Mouse (Mus musculus): ENCODE results near the gene Chrnb4.

Chrnb4 gene

DNA sequence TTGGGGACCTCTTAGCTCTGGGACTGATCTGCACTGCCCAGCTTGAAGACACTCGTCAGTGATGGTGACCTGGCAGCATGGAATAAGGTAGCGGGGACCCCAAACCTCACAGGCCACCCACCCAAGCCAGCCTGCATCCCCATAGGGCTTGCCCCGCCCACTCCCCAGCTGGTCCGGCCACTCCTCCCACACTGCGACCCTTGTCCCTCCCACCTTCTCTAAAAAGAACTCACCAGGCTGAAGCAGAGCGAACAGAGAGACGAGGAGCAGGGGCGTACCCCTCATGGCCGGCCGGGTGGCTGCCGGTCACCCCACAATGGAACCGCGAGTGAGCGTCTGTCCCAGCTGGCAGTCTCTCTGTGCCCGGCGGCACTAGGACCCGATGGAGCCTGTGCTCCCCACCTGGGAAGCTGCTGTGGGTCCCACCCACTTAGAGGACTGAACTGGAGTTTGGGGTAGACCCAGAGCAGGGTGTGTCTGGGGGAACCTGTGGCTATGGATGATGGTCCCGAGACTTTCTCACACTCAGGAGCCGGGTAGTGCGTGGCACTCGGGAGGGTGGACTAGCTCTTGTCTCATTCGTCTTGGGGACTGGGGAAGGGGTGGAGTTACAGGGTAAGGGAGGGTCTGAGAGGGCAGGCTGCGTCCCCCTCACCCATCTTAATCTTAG lies at the start of gene Chrnb4:
TSS of gene Chrnb4 (minus strand) at position 569 of the 670 bp plus-strand sequence.
- CTCF ChIA-PET = no interaction called here

- CTCF ChIA-PET = no interaction called here
Observed at GRCm38 (mm10) chr9:55096870-55097269, 48.3 kb upstream of the Chrnb4 start.

GRCm38 (mm10) chr9:55096033-55096432 lies 47.5 kb upstream of the Chrnb4 start:
- CTCF ChIA-PET = no interaction called here

DNA sequence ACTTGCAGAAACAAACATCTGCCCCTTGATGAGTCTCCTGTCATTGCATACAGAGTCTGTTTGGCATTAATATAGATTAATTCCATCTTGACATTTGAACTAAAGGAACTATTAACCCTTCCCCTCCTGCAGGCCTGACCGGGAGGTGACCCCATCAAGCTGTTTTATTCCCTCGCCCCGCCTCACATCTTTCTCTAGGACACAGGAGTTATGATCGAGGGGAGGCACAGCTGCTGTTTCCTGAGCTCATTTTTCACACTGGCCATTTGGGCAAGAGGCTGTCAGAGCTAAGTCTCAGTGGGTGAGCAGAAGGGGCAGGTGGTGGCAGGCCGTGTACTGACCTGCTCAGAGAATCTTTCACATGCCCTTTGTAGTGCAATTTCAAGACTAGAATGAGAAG lies 41.6 kb upstream of the Chrnb4 start:
- CTCF ChIA-PET = no interaction called here

GRCm38 (mm10) chr9:55089226-55089625 lies 40.6 kb upstream of the Chrnb4 start:
- CTCF ChIA-PET = no interaction called here

- CTCF ChIA-PET = no interaction called here
Observed at GRCm38 (mm10) chr9:55083154-55083913, 34.8 kb upstream of the Chrnb4 start.

GRCm38 (mm10) chr9:55067965-55068265 lies 19.3 kb upstream of the Chrnb4 start:
- CTCF ChIA-PET = no interaction called here

- CTCF ChIA-PET = interaction anchor here (0.7 kb wide), 1 partner anchor 138 kb away, joined by 4 read pairs; no protein-coding TSS in a partner anchor
Observed at GRCm38 (mm10) chr9:55067260-55067964, 18.8 kb upstream of the Chrnb4 start.

DNA sequence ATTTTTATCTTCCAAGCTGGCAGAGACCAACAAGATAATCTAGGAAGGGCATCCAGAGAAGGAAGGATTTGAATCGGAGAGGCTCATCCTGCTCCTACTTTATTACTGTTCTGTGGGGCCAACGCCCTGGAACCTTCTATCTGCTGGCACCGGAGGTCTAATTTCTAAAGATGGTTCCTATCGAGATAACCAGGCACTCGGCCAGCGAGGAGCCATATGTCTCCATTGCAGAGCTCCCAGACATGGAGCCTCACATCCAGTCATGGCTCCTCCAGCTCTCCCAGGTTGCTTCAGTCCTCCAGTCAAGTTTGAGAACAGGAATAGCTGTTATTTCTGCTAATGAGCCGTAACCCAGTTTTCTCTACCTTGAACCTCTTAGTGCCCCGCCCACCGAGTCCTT lies 16.7 kb upstream of the Chrnb4 start:
- CTCF ChIA-PET = no interaction called here

DNA sequence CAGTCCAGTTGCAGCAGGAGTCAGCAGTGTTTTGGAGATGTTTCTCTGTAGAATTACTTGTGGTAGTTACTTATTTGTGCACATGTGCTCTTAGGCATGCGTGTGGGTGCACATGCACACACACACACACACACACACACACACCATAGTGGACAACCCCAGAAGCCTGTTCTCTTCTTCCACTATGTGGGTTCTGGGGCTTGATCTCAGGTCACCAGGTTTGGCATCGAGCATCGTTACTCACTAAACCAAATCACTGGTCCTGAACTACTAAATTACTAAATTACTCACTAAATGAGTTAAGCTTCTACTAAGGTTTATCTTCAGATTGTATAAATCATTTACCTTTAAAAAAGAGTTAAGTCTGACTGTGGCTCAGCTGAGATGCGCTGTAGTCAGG lies 9.5 kb upstream of the Chrnb4 start:
- CTCF ChIA-PET = no interaction called here

DNA sequence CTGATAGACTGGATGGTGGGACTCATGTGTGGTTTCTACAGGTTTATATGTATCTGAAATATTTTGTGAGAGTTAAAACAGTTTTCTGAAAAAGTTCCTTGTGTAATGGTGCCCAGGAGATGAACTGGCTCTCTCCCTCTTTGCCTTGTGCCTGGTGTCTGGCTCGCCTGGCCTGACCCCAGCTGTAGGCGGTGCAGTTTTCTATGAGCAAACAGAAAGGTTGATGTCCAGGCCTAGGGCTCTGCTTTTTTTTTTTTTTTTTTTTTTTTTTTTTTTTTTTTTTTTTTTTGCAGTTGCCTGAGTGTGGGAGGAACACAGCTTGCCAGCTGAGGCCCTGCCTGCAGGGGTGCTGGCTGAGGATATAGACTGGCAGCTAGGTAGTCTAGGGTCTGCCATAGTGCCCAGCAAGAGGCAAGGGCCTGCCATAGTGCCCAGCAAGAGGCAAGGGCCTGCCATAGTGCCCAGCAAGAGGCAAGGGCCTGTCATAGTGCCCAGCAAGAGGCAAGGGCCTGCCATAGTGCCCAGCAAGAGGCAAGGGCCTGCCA lies 6.9 kb upstream of the Chrnb4 start:
- CTCF ChIA-PET = no interaction called here

GRCm38 (mm10) chr9:55046764-55047163 lies 1.8 kb downstream of the Chrnb4 start:
- CTCF ChIA-PET = no interaction called here

DNA sequence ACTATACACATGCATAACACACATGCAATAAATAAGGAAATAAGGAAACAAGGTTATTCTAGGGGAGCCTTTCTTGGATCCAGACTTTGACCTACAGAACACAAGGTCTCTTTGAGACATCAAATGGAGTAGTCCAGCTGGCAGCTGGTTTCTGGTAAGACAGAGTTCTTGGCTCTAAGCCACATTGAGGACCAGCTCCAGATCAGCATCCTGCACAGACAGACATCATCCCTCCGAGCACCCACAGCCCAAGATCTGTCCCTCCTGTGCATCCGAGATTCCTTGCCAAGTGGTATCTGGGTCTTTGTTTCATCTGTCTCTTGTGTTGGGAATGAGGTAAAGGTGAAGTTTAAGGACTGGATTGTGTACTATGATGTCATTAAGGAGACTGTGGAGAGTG lies 3.6 kb downstream of the Chrnb4 start:
- CTCF ChIA-PET = no interaction called here

DNA sequence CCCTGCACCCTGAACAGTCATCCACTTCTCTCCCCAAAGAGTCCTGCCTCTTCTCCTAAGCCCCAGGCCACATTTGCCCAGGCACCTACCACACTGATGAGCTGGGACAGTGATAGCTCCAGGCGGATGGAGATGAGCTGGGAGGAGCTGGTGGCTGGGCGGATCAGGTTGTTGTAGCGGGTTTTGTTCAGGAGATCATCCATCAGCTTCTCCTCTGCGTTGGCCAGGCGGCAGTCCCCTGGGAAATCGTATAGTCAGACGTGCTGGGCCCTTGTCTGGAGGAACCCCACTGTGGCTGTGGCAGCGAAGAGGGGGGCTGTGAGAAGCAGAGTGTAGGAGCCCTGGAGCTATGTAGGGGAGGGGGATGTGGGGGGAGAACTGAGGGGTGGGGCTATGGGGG lies 4.9 kb downstream of the Chrnb4 start:
- CTCF ChIA-PET = no interaction called here

DNA sequence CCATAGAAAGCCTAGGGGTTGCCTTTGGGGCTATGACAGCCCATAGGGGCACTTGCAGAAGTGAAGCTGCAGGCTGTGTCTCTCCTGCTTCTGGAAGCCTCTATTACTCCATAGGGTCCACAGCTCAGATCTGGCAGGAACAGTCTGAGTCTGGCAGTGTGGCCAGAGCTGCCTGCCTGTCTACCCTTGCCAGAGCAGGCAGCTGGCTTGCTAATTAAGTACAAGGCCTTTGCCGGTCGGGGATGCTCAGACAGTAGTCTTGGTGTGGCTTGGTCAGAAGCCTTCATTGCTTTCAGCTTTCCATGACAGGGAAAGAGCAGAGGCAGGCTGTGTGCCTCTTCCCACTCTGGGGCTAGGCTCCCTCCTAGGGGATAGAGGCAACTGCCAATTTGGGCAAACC lies 7.2 kb downstream of the Chrnb4 start:
- CTCF ChIA-PET = no interaction called here

GRCm38 (mm10) chr9:55039983-55040382 lies 8.6 kb downstream of the Chrnb4 start:
- CTCF ChIA-PET = no interaction called here

DNA sequence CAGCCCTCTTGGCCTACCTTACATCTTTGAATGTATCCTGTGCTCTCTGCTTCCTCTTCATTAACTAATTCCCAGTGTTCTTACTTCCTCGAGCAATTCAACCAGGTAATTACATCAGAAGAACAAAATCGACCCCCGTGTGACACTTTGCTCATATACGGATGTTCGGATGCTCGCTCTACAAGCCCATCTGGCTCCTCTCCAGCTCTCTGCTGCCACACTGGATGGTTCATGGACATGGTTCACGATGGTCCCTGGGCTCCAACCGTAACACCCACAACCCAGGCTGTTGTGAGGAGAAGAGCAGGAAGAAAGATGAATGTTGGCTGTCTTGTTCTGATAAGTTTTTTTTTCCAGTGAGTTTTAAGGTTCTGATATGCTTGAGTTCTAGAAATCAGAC lies 9.6 kb downstream of the Chrnb4 start:
- CTCF ChIA-PET = no interaction called here

DNA sequence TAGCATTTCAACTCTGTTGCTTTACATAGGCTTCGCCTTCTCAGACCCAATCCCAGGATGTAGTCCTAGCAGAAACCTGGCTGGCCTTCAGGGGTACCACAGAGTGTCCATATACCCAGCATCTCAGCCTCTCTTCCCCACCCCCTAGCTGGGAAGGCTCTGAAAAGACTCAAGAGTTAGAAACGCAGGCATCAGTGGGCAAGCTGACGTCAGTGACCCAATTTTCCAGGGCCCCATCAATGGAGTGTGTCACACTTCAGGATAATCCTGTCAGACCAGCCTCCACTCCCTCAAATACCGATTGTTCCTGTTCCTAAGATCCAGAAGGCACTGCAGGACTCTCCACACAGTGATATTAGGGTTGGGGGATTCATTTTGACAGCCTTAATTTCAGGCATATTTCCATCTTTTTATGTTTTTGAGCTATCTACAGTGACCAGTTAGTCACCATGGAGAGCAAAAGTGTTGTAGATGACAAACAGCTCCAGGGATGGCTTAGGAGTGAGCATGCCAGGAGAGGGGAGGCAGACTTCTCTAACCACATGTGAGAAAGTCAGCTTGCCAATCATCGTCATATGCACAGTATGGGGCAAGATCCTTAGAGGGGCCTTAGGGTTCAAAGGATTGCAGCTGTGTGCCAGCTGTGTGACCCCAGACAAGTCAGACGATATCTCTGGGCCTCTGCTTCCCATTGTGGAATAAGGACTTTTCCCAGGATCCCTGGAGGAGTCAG lies 17.0 kb downstream of the Chrnb4 start:
- CTCF ChIA-PET = no interaction called here

GRCm38 (mm10) chr9:55026275-55026663 lies 22.3 kb downstream of the Chrnb4 start, which contains the start of gene Chrna3:
Gene Chrna3 (minus strand): TSS chr9:55026562.
- CTCF ChIA-PET = no interaction called here

GRCm38 (mm10) chr9:55025534-55026274 lies 22.9 kb downstream of the Chrnb4 start:
- CTCF ChIA-PET = no interaction called here

- CTCF ChIA-PET = interaction anchor here (1.0 kb wide), 1 partner anchor 196 kb away, joined by 3 read pairs; no protein-coding TSS in a partner anchor
Observed at GRCm38 (mm10) chr9:55023902-55024583, 24.5 kb downstream of the Chrnb4 start.
